Mouse (Mus musculus) ES-E14 (cell line): ENCODE data around the gene Stat5b. TPM values are rescaled to one million over a fixed set of nuclear protein-coding genes. Genes with fewer than 3 reads are reported as not detected.
A peak's percentile ranks its signal among the peaks of the same experiment; 100 is the strongest.

ENCODE experiments used
- DNase-seq: peaks from one replicate; pipeline ENCODE4 v3.0.0-alpha.2; 2013; ENCODE audit warnings: low read depth, low spot score
- H3K27ac ChIP-seq: 2 replicates; pipeline ENCODE4 v1.5.1; 2012; ENCODE audit warnings: low read depth, mild to moderate bottlenecking, low read length, moderate library complexity, mixed read lengths; ENCODE audit not compliant: poor library complexity, insufficient read depth, severe bottlenecking
- H3K36me3 ChIP-seq: 2 replicates; pipeline ENCODE4 v1.6.1; 2012; ENCODE audit warnings: mild to moderate bottlenecking, low read length, moderate library complexity, mixed read lengths; ENCODE audit not compliant: control insufficient read depth, poor library complexity, insufficient read depth, severe bottlenecking
- H3K4me1 ChIP-seq, 2 experiments: fragments of 150-350 bp in 1 of 2; sonication (generic) in 1 of 2; 2 replicates each; pipeline ENCODE4 v1.6.1; 2012; ENCODE audit warnings: low read length in 2 of 2, mild to moderate bottlenecking in 1 of 2, mixed read lengths in 1 of 2; ENCODE audit not compliant: control insufficient read depth in 2 of 2, insufficient read depth in 2 of 2, poor library complexity in 1 of 2
- H3K4me3 ChIP-seq, 2 experiments: fragments of 150-350 bp in 1 of 2; sonication (generic) in 1 of 2; 2 replicates each; pipeline ENCODE4 v1.5.1; 2012; ENCODE audit warnings: low read length in 2 of 2, low read depth in 1 of 2, mild to moderate bottlenecking in 1 of 2, mixed read lengths in 1 of 2; ENCODE audit not compliant: insufficient read depth in 1 of 2, poor library complexity in 1 of 2, severe bottlenecking in 1 of 2
- H3K9ac ChIP-seq: 2 replicates; pipeline ENCODE4 v1.6.1; 2012; ENCODE audit warnings: low read depth, mild to moderate bottlenecking, low read length, mixed read lengths; ENCODE audit not compliant: poor library complexity, insufficient read depth, severe bottlenecking
- H3K9me3 ChIP-seq: fragments of 150-350 bp; sonication (generic); 2 replicates; pipeline ENCODE4 v1.6.1; 2012; ENCODE audit warnings: low read depth, mild to moderate bottlenecking, low read length; ENCODE audit not compliant: control insufficient read depth, insufficient read depth
- CHD2 ChIP-seq: IDR thresholded peaks from 2 replicates; pipeline ENCODE4 v1.6.1; 2014; ENCODE audit warnings: mild to moderate bottlenecking, low read depth, low read length, inconsistent platforms
- HCFC1 ChIP-seq: IDR thresholded peaks from 2 replicates; pipeline ENCODE4 v1.6.1; 2012; ENCODE audit warnings: low read length, inconsistent platforms, borderline replicate concordance; ENCODE audit not compliant: insufficient read depth
- MAFK ChIP-seq: IDR thresholded peaks from 2 replicates; pipeline ENCODE4 v1.6.1; 2014; ENCODE audit warnings: mild to moderate bottlenecking, low read depth, low read length, inconsistent platforms; ENCODE audit not compliant: insufficient read depth
- ZC3H11A ChIP-seq: IDR thresholded peaks from 2 replicates; pipeline ENCODE4 v1.6.1; 2012; ENCODE audit warnings: low read depth, mild to moderate bottlenecking, inconsistent platforms, low read length, borderline replicate concordance
- ZNF384 ChIP-seq: IDR thresholded peaks from 2 replicates; pipeline ENCODE4 v1.6.1; 2012; ENCODE audit warnings: low read depth, low read length, inconsistent platforms
- in situ Hi-C, 2 experiments: fragments of 600-800 bp; cut with MboI; formaldehyde crosslinking; loops; one replicate each; pipeline ENCODE4 v1.15.1; 2025; ENCODE audit warnings: low sequenced_read_pairs in 2 of 2, inconsistent platforms in 1 of 2; ENCODE audit not compliant: unreplicated experiment in 2 of 2
- total RNA-seq: library from RNA; depleted of rRNA; stranded (reverse); fragments of 300-350 nt; gene quantifications from 2 replicates; pipeline ENCODE4 v1.2.3, GENCODE M21; 2012

The Stat5b gene
- total RNA-seq, 1 experiment, result 3.4 TPM

DNA sequence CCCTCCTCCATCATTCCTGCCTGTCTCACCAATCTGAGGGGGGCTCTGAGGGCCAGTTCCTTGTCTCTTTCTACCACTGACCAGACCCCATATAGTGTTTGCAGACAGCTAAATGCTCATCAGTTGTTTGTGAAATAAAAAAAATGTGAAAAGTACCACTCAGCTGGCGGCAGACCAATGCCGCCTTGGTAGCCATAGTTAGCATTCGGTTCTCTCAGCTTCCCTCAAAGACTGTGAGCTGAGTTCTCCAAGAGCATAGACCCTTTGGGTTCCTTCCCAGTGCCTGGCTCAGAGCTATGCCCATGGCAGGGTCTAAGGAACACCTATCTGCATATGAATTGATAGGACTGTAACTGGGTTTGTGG lies 95.8 kb downstream of the Stat5b start:
- in situ Hi-C loops, result no loop called here
- Histone ChIP-seq H3K27ac (no peak overlapping the region), H3K4me1 (peaks cover 0 to 3% of the 10 kb centered on the region in 2 experiments; a peak in 2 of 4 replicates), H3K9ac (no peak overlapping the region), H3K4me3 (no peak overlapping the region), H3K36me3 (no peaks in the 10 kb centered on the region), H3K9me3 (no peaks in the 10 kb centered on the region)
- DNase-seq, result no peak
- TF ChIP-seq CHD2, result no peak
- no peak for TF ChIP-seq MAFK
- TF ChIP-seq HCFC1, result no peak
- TF ChIP-seq ZC3H11A, result no peak
- TF ChIP-seq ZNF384, result no peak

- H3K27ac ChIP-seq, result no peak overlapping the region
- in situ Hi-C loops, result no loop called here
- no peak overlapping the region for H3K4me3 ChIP-seq
- DNase-seq, result no peak
- no peak overlapping the region for H3K9ac ChIP-seq
- TF ChIP-seq CHD2 (no peak), MAFK (no peak), ZC3H11A (no peak), HCFC1 (no peak)
- no peaks in the 10 kb centered on the region for H3K9me3 ChIP-seq
- H3K4me1 ChIP-seq, result peaks cover 0 to 3% of the 10 kb centered on the region in 2 experiments; a peak in 2 of 4 replicates
- H3K36me3 ChIP-seq, result no peaks in the 10 kb centered on the region
These were observed 96.4 kb downstream of the Stat5b start for GRCm38 (mm10) chr11:100754021-100754692.

- H3K9ac ChIP-seq, result no peak overlapping the region
- no peaks in the 10 kb centered on the region for H3K4me1 ChIP-seq
- DNase-seq, result no peak
- in situ Hi-C loops, result no loop called here
- no peak overlapping the region for H3K27ac ChIP-seq
- H3K36me3 ChIP-seq, result no peaks in the 10 kb centered on the region
- H3K9me3 ChIP-seq, result no peaks in the 10 kb centered on the region
- no peak for TF ChIP-seq ZNF384
- TF ChIP-seq MAFK, result no peak
- TF ChIP-seq ZC3H11A, result no peak
- no peak for TF ChIP-seq HCFC1
- no peak for TF ChIP-seq CHD2
- peak overlapping the region in 1 of 2 experiments; percentile 8; a peak in 1 of 4 replicates for H3K4me3 ChIP-seq
These were observed 98.2 kb downstream of the Stat5b start for GRCm38 (mm10) chr11:100752294-100752693.

DNA sequence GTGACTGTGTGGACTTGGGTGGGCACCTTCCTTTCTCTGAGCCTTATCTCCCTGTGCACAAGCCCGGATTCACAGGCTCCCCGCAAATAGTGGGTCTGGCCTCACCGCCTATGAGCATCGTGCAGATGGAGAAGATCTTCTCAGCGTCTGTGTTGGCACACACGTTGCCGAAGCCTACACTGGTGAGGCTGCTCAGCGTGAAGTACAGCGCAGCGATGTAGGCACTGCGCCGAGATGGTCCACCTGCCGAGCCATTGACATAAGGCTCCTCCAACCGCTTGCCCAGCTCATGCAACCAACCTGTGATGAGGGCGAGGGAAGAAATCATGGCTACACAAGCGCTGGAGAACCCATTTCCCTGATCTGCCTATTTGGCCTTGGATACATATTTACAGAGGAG lies 100.4 kb downstream of the Stat5b start:
- Histone ChIP-seq H3K4me3 (peak overlapping the region in 1 of 2 experiments; percentile 13; a peak in 2 of 4 replicates), H3K36me3 (no peaks in the 10 kb centered on the region), H3K9ac (no peak overlapping the region), H3K27ac (no peak overlapping the region), H3K9me3 (no peaks in the 10 kb centered on the region), H3K4me1 (peaks cover 4 to 9% of the 10 kb centered on the region in 2 experiments; a peak in 2 of 4 replicates)
- TF ChIP-seq ZNF384 (no peak), ZC3H11A (no peak), MAFK (no peak), CHD2 (no peak), HCFC1 (no peak)
- in situ Hi-C loops, result no loop called here
- no peak for DNase-seq
